Mouse (Mus musculus): ENCODE data around the gene Slc7a8.

GRCm38 (mm10) chr14:54785898-54786297 lies 4.2 kb upstream of the Slc7a8 start:
- TF ChIP-seq CTCF (IDR thresholded peaks at IDR 0.05; ENCODE audit: control insufficient read depth, insufficient read depth, low read length) (peak; percentile 84), POLR2A (IDR thresholded peaks at IDR 0.05; ENCODE audit: borderline replicate concordance, control insufficient read depth, low read depth, low read length) (no peak)

Measured in bone marrow, adult 2 months (tissue).